Mouse (Mus musculus): ENCODE measurements at regions not wholly inside any gene's neighbourhood (a gene's known extent, or its start where the extent isn't known, plus 50 kb on each side); places are given as distances from the start of the nearest gene placed in this dataset.

DNA sequence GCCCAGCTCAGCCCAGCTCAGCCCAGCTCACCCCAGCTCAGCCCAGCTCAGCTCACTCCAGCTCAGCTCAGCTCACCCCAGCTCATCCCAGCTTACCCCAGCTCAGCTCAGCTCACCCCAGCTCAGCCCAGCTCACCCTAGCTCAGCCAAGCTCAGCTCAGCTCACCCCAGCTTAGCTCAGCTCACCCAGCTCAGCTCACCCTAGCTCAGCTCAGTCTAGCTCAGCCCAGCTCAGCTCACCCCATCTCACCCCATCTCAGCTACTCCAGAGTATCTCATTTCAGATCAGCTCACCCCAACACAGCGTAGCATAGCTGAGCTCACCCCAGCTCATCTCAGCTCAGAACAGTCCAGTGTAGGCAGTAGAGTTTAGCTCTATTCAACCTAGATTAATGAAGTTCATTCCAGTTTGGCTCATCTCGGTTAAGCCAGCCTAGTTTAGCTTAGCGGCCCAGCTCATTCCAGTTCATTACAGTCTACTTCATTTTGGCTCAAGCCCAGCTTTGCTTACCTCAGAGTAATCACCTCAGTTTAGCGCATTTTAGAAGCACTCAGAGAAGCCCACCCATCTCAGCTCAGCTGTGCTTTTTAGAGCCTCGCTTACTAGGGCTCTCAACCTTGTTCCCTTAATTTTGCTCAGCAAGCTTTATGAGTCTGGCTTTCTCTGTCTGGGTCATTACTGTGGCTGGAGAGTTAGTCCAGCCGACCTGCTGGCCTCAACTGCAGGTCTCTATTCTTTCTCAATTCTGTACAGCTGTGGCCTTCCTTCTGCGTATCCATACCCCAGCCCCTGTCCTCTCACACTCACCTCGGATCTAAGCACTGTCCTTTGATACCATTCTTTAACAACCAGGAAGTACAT, 63.9 kb upstream of the Adam6b start:
- TF ChIP-seq CTCF (IDR thresholded peaks at IDR 0.05): no peak
- no peak for TF ChIP-seq POLR2A (IDR thresholded peaks at IDR 0.05; ENCODE audit: insufficient read depth, low read depth, low read length)
- TF ChIP-seq EP300 (IDR thresholded peaks at IDR 0.05; ENCODE audit: insufficient read depth, low read depth, low read length): no peak

Measured in heart, adult 2 months (tissue).